Mouse (Mus musculus): ENCODE results near the gene Vmn2r73. TPM values are rescaled to one million over a fixed set of nuclear protein-coding genes. Genes with fewer than 3 reads are reported as not detected.
A peak's percentile ranks its signal among the peaks of the same experiment; 100 is the strongest.
"Not testable (repeated sequence)": the region's sequence is repeated elsewhere in the genome, so short reads cannot be mapped to it uniquely, and the experiment has no call there.

Vmn2r73 gene
- total and polyA plus RNA-seq, 3 experiments, result 0.01 TPM; not detected in 2

GRCm38 (mm10) chr7:85818092-85818491 lies 58.0 kb downstream of the Vmn2r73 start:
- not testable (repeated sequence) for H3K4me3 ChIP-seq (ENCODE audit: control insufficient read depth in 1 of 2, insufficient read depth in 1 of 2, low read depth in 2 of 2, low read length in 2 of 2); H3K36me3 ChIP-seq (ENCODE audit: control insufficient read depth in 1 of 2, insufficient read depth in 2 of 2, low read length in 2 of 2); H3K9me3 ChIP-seq (replicated peaks; ENCODE audit: insufficient read depth, low read length); H3K27ac ChIP-seq (ENCODE audit: control insufficient read depth, low read depth, low read length); H3K27me3 ChIP-seq (ENCODE audit: control insufficient read depth in 1 of 2, insufficient read depth in 2 of 2, low read length in 2 of 2); H3K9ac ChIP-seq (ENCODE audit: control insufficient read depth, low read depth, low read length, poor library complexity, severe bottlenecking); H3K79me2 ChIP-seq (ENCODE audit: control insufficient read depth, insufficient read depth, low read length, poor library complexity); H3K4me1 ChIP-seq (ENCODE audit: control insufficient read depth in 1 of 2, insufficient read depth in 2 of 2, low read length in 2 of 2)
- DNase-seq (ENCODE audit: low read depth, low spot score), result peak; percentile 14
- TF ChIP-seq ZC3H11A (IDR thresholded peaks at IDR 0.05; ENCODE audit: low read depth, low read length) (0 out of 2 replicates have a peak, but pooled peaks have one; percentile 18), CTCF (IDR thresholded peaks at IDR 0.05 in 2 of 3, conservative IDR thresholded peaks at IDR 0.05 in 1 of 3; ENCODE audit: control insufficient read depth in 1 of 3, insufficient read depth in 1 of 3, low read depth in 2 of 3, low read length in 3 of 3, poor library complexity in 1 of 3, severe bottlenecking in 1 of 3) (peak; percentile 22 to 38 (median 28); a peak in 3 of 6 replicates), RAD21 (IDR thresholded peaks at IDR 0.05; ENCODE audit: low read depth, low read length) (peak; percentile 36), SMC3 (IDR thresholded peaks at IDR 0.05; ENCODE audit: low read depth, low read length) (peak; percentile 23; the same call in 1 of the 2 replicates)

Other genes with a start within 250 kb of the Vmn2r73 start
- not detected in 2 replicates for gene Vmn2r72, start 121.2 kb downstream of the Vmn2r73 start, total RNA-seq (2012; rRNA removed)
- gene Vmn2r72, start 121.2 kb downstream of the Vmn2r73 start, polyA plus RNA-seq (2012; ENCODE audit: insufficient read depth in 1 of 2, insufficient read length in 2 of 2, low read depth in 1 of 2, low replicate concordance in 2 of 2, missing spikeins in 1 of 2), result not detected
- gene Vmn2r74, start 85.4 kb upstream of the Vmn2r73 start, total RNA-seq (2012; rRNA removed), result not detected in 2 replicates
- not detected for gene Vmn2r74, start 85.4 kb upstream of the Vmn2r73 start, polyA plus RNA-seq (2012; ENCODE audit: insufficient read depth in 1 of 2, insufficient read length in 2 of 2, low read depth in 1 of 2, low replicate concordance in 2 of 2, missing spikeins in 1 of 2)

All from MEL (cell line).